Mouse (Mus musculus): ENCODE results near the gene Bdnf.

DNA sequence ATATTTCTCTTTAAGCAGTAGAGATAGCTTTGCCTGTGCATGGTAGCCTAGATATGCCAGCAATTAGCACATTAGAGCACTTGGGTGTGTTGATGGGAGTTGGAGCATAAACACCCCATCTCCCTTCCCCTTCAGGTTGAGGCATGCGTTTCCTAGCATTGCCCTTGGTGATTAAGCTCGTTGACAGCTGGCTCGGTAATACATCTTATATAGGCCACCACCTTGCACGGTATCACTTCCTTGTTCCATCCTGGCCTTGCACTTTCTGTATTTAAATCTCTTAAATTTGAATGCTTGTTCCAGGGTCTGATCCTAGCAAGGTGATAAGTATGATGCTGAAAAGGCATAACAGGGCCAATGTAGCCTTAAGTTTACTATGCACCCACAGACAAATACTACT is 74.3 kb downstream of the Bdnf start:
- TF ChIP-seq CTCF (IDR thresholded peaks at IDR 0.05; ENCODE audit: extremely low read depth, insufficient read length, insufficient replicate concordance, low read depth, low read length) (no peak), POLR2A (IDR thresholded peaks at IDR 0.05; ENCODE audit: low read depth, low read length) (no peak)

All from small intestine, adult 2 months (tissue).